In the genomic region with DNA sequence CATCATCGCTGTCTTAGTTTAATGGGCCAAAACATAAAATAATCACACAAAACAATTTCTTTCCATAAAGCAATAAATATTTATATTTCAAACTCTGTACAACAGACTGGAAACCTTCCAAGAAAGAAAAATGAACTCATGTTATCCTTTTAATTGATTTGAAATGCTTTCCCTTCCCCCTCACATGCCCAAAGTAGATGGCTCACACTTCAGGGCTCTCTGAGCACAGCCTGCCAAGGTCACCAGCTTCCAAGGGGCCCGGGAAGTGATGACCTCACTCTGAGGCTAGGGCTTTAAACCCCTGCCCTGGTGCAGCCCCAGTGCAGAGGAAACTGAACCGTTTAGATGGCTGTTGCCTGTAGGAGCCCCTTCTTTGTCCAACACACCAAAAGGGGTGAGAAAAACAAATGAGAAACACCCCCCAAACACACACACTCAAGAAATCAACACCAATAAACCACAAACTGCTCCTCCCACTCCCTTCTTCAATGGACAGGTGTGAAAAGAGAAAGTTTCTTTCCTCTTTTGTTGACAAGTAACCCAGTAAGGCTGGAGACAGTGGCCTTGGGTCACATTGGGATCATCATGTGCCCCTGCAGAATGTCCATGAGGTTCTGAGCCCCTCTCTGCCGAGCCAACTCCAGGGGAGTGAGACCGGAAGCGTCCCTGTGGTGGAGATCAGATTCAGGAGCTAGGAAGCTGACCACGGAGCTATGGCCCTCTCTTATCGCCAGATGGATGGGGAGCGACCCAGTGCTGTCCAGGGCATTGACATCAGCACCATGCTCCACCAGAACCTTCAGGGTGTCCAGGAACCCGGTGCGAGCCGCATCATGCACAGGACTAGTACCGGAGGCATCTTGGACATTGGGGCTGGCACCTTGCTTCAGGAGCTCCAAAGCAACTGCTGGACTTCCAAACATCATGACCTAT, we compare ENCODE assay signal across 8 mouse cellular contexts. TPM values are rescaled to one million over a fixed set of nuclear protein-coding genes. Genes with fewer than 3 reads are reported as not detected.
DNase-seq lines count a peak whose midpoint lies in the region; ATAC-seq and TF ChIP-seq lines count a peak whose summit lies in the region.

No protein-coding gene starts in this region.

- H3K9ac ChIP-seq in heart, embryonic 15.5 days = peak overlapping the region; percentile 49
- peak overlapping the region; percentile 87 for H3K9ac ChIP-seq in liver, embryonic 16.5 days (ENCODE audit: low read depth, low read length)

- H3K36me3 ChIP-seq in kidney, adult 2 months (ENCODE audit: control insufficient read depth, insufficient read depth, low read length) = no peaks in the 10 kb centered on the region
- peaks cover 10% of the 10 kb centered on the region; the same call in 1 of the 2 replicates for H3K36me3 ChIP-seq in heart, embryonic 15.5 days
- peaks cover 27% of the 10 kb centered on the region for H3K36me3 ChIP-seq in liver, embryonic 16.5 days (ENCODE audit: control insufficient read depth, insufficient read depth)

- no peak for TF ChIP-seq POLR2A in kidney, adult 2 months (IDR thresholded peaks at IDR 0.05; ENCODE audit: low read depth, low read length)

- peak; percentile 23 for DNase-seq in kidney, adult 2 months
- DNase-seq in kidney, postnatal 14 days = no peak
- peak; percentile 74 for DNase-seq in adrenal gland, adult 2 months
- peak; percentile 47 to 56 for DNase-seq in spleen, postnatal 36 days (ENCODE audit: low spot score in 2 of 2)
- DNase-seq in cerebellum, adult 18-20 months = no peak
- DNase-seq in right cerebral cortex, postnatal 36 days (ENCODE audit: low spot score in 2 of 2) = no peak

- H3K27ac ChIP-seq in kidney, adult 2 months (ENCODE audit: insufficient read depth, low read depth, low read length) = peak overlapping the region; percentile 83
- peak overlapping the region; percentile 94 for H3K27ac ChIP-seq in heart, embryonic 15.5 days
- peak overlapping the region; percentile 94 for H3K27ac ChIP-seq in liver, embryonic 16.5 days (ENCODE audit: low read length)

- no peaks in the 10 kb centered on the region for H3K27me3 ChIP-seq in kidney, adult 2 months (replicated peaks; ENCODE audit: control insufficient read depth, insufficient read depth, low read length)
- H3K27me3 ChIP-seq in heart, embryonic 15.5 days = no peaks in the 10 kb centered on the region
- H3K27me3 ChIP-seq in liver, embryonic 16.5 days (ENCODE audit: control insufficient read depth, insufficient read depth, low read depth, low read length) = no peaks in the 10 kb centered on the region

- TF ChIP-seq CTCF in kidney, adult 2 months (conservative IDR thresholded peaks at IDR 0.05; ENCODE audit: insufficient read depth, insufficient read length, low read depth, low read length) = no peak

- WGBS in kidney, adult 2 months = 68% methylated on average over 13 of the region's 13 CpGs
- WGBS in heart, embryonic 15.5 days = 66% methylated on average over 13 of the region's 13 CpGs
- WGBS in liver, embryonic 16.5 days (ENCODE audit: insufficient replicate concordance) = 50% methylated on average over 13 of the region's 13 CpGs

- no peaks in the 10 kb centered on the region for H3K9me3 ChIP-seq in heart, embryonic 15.5 days (replicated peaks)
- no peaks in the 10 kb centered on the region for H3K9me3 ChIP-seq in liver, embryonic 16.5 days (replicated peaks; ENCODE audit: control insufficient read depth, low read length)

- H3K4me3 ChIP-seq in kidney, adult 2 months (ENCODE audit: insufficient read depth, low read depth, low read length) = peak overlapping the region; percentile 65
- peak overlapping the region; percentile 78 for H3K4me3 ChIP-seq in heart, embryonic 15.5 days
- peak overlapping the region; percentile 77 for H3K4me3 ChIP-seq in liver, embryonic 16.5 days (ENCODE audit: low read depth, low read length)

- no peak for ATAC-seq in heart, embryonic 15.5 days (replicated peaks; ENCODE audit: insufficient number of reproducible peaks, insufficient read depth, low FRiP score, low read depth)
- no peak for ATAC-seq in liver, embryonic 16.5 days (ENCODE audit: low read depth)

- H3K4me2 ChIP-seq in heart, embryonic 15.5 days = peak overlapping the region; percentile 74
- H3K4me2 ChIP-seq in liver, embryonic 16.5 days (ENCODE audit: low read depth, low read length) = peak overlapping the region; percentile 80

- H3K4me1 ChIP-seq in kidney, adult 2 months (ENCODE audit: control insufficient read depth, insufficient read depth, low read length) = peaks cover 10% of the 10 kb centered on the region; the same call in 1 of the 2 replicates
- peaks cover 35% of the 10 kb centered on the region for H3K4me1 ChIP-seq in heart, embryonic 15.5 days (replicated peaks)
- H3K4me1 ChIP-seq in liver, embryonic 16.5 days (ENCODE audit: control insufficient read depth, low read depth, low read length) = peaks cover 32% of the 10 kb centered on the region

RNA-seq across cellular contexts. Expression of gene Kri1, which starts 0.9 kb away (rescaled TPM):
- polyA plus RNA-seq in kidney, adult 2 months (2012; rRNA removed) = 14.2 and 15.9 TPM in 2 replicates
- total RNA-seq in adrenal gland, adult 2 months (2021) = 10 to 100 TPM; 27.3 to 38.5 TPM
- 11.7 and 14.4 TPM in 2 replicates for polyA plus RNA-seq in adrenal gland, adult 2 months (2012; rRNA removed)
- 10.4 and 12.5 TPM in 2 replicates for polyA plus RNA-seq in heart, embryonic 15.5 days (2015; fragmentation: Nextera tagmentation; extraction: Ambion mirVana)
- 5.5 and 8.1 TPM in 2 replicates for polyA plus RNA-seq in liver, embryonic 16.5 days (2015; fragmentation: Nextera tagmentation; extraction: Ambion mirVana)

RNA-seq across cellular contexts. Expression of gene Cdkn2d, which starts 2.5 kb away (rescaled TPM):
- polyA plus RNA-seq in kidney, adult 2 months (2012; rRNA removed) = 20.2 and 24.1 TPM in 2 replicates
- total RNA-seq in adrenal gland, adult 2 months (2021) = 10 to 100 TPM in 1 of 2 experiments, 1 to 10 TPM in 1; 6.0 to 20.3 TPM
- 36.0 and 42.9 TPM in 2 replicates for polyA plus RNA-seq in adrenal gland, adult 2 months (2012; rRNA removed)
- 88.6 and 96.4 TPM in 2 replicates for polyA plus RNA-seq in heart, embryonic 15.5 days (2015; fragmentation: Nextera tagmentation; extraction: Ambion mirVana)
- polyA plus RNA-seq in liver, embryonic 16.5 days (2015; fragmentation: Nextera tagmentation; extraction: Ambion mirVana) = 120 and 128 TPM in 2 replicates

RNA-seq across cellular contexts. Expression of gene Ap1m2, which starts 23.5 kb away (rescaled TPM):
- polyA plus RNA-seq in kidney, adult 2 months (2012; rRNA removed) = 30.6 and 36.2 TPM in 2 replicates
- total RNA-seq in adrenal gland, adult 2 months (2021) = not detected
- not detected in 2 replicates for polyA plus RNA-seq in adrenal gland, adult 2 months (2012; rRNA removed)
- polyA plus RNA-seq in heart, embryonic 15.5 days (2015; fragmentation: Nextera tagmentation; extraction: Ambion mirVana) = 1.8 and 6.9 TPM in 2 replicates
- 0.08 and 1.1 TPM in 2 replicates for polyA plus RNA-seq in liver, embryonic 16.5 days (2015; fragmentation: Nextera tagmentation; extraction: Ambion mirVana)

RNA-seq across cellular contexts. Expression of gene Atg4d, which starts 23.6 kb away (rescaled TPM):
- 67.0 and 71.9 TPM in 2 replicates for polyA plus RNA-seq in kidney, adult 2 months (2012; rRNA removed)
- 10 to 100 TPM; 25.9 to 47.0 TPM for total RNA-seq in adrenal gland, adult 2 months (2021)
- polyA plus RNA-seq in adrenal gland, adult 2 months (2012; rRNA removed) = 36.2 and 42.9 TPM in 2 replicates
- 48.5 and 50.9 TPM in 2 replicates for polyA plus RNA-seq in heart, embryonic 15.5 days (2015; fragmentation: Nextera tagmentation; extraction: Ambion mirVana)
- 90.4 and 95.3 TPM in 2 replicates for polyA plus RNA-seq in liver, embryonic 16.5 days (2015; fragmentation: Nextera tagmentation; extraction: Ambion mirVana)

RNA-seq across cellular contexts. Expression of gene Slc44a2, which starts 31.8 kb away (rescaled TPM):
- polyA plus RNA-seq in kidney, adult 2 months (2012; rRNA removed) = 47.4 and 49.2 TPM in 2 replicates
- total RNA-seq in adrenal gland, adult 2 months (2021) = 10 to 100 TPM; 30.9 to 56.0 TPM
- polyA plus RNA-seq in adrenal gland, adult 2 months (2012; rRNA removed) = 27.1 and 27.2 TPM in 2 replicates
- 56.8 and 81.4 TPM in 2 replicates for polyA plus RNA-seq in heart, embryonic 15.5 days (2015; fragmentation: Nextera tagmentation; extraction: Ambion mirVana)
- 16.9 TPM in 2 replicates for polyA plus RNA-seq in liver, embryonic 16.5 days (2015; fragmentation: Nextera tagmentation; extraction: Ambion mirVana)

Comparison
In these comparisons a context has a peak if more than half of its experiments do, and no peak if none do; other contexts are left out.
1. DNase-seq: peak in kidney, adult 2 months (single experiment), adrenal gland, adult 2 months (single experiment) and spleen, postnatal 36 days (2 of 2); none in kidney, postnatal 14 days (single experiment), cerebellum, adult 18-20 months (0 of 2) and right cerebral cortex, postnatal 36 days (0 of 2).
2. Peak in every context shown above with its lines, with median percentiles within 50 percentile points of each other: H3K27ac ChIP-seq and H3K4me3 ChIP-seq.